Mouse (Mus musculus) lung, adult 2 months (tissue): Measurements from ENCODE around the gene Ociad2.

ENCODE experiments used
- CTCF ChIP-seq: fragments of 200-500 bp; IDR thresholded peaks from 2 replicates; pipeline ENCODE4 v1.5.1; 2011; ENCODE audit warnings: mild to moderate bottlenecking, low read length, control low read depth; ENCODE audit not compliant: insufficient read depth
- POLR2A ChIP-seq: fragments of 200-500 bp; IDR thresholded peaks from 2 replicates; pipeline ENCODE4 v1.6.1; 2011; ENCODE audit warnings: low read depth, mild to moderate bottlenecking, control low read depth, low read length, borderline replicate concordance; ENCODE audit errors: extremely low read depth

DNA sequence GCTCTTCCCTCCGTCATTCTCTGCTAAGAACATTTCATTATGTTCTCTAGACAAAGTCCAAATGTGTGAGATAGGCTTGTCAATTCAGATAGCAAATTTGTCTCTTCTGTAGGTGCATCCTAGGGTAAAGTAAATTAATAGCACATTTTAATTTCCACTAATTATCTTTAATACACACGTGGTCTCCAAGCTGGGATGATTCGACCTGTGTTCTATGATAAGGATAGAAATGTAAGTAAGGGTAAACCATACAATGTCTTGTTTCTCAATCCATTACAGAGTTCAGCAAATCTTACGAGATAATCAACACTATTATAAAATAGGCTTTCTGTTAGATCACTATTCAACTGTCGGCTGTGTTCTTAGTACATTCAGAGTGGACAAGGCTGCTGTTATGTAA, 21.5 kb downstream of the Ociad2 start:
- TF ChIP-seq POLR2A (no peak), CTCF (no peak)
